Mouse (Mus musculus) lung, postnatal 0 days (tissue): ENCODE measurements around the gene Smu1.
A peak's percentile ranks its signal among the peaks of the same experiment; 100 is the strongest.

ENCODE experiments used
- CTCF ChIP-seq: IDR thresholded peaks from 2 replicates; pipeline ENCODE4 v1.5.1; 2016; ENCODE audit warnings: antibody characterized with exemption, mild to moderate bottlenecking
- EP300 ChIP-seq: IDR thresholded peaks from 2 replicates; pipeline ENCODE4 v1.6.1; 2016; ENCODE audit warnings: antibody characterized with exemption, mild to moderate bottlenecking, control low read depth

DNA sequence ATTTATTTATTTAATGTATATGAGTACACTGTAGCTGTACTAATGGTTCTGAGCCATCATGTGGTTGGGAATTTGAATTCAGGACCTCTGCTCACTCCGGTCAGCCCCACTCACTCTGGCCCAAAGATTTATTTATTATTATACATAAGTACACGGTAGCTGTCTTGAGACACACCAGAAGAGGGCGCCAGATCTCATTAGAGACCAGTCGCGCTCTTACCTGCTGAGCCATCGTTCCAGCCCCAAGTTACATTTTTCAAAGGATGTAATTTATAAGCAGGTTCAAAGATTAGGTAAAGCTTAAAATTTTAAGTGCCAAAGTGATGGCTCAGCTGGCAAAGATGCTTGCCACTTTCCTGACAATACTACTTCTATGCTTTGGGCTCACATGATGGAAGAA, 20.9 kb upstream of the Smu1 start:
- TF ChIP-seq CTCF (peak; percentile 44), EP300 (no peak)
